Mouse (Mus musculus): Measurements from ENCODE around the gene Reep3.

DNA sequence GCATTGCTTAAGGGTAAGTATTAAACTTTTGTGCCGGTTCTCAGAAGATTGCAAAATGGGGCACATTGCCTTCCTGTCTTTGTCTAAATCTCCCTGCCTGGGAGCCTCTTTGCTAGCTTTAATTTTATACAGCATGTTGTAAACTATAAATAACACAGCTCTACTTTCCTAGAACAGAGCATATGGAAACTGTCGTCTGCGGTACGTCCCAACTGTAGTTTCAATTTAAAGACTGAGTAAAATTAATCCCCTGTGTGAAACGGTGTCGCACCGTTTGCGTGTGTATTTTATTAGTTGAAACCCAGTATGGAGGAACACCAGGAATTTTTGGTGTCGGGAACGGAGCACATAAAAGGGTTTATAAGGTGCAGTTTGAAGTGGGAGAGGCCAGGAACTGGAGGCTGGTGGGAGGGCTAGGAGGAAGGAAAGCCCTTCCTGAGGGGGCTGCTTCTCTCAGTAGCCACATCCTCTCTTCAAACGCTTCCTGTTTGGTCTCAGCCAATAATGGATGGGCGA, 92.2 kb downstream of the Reep3 start:
- TF ChIP-seq CTCF (IDR thresholded peaks at IDR 0.05; ENCODE audit: control insufficient read depth, insufficient read depth, insufficient read length) (no peak), USF1 (IDR thresholded peaks at IDR 0.05; ENCODE audit: low read depth) (no peak), MYOG (IDR thresholded peaks at IDR 0.05; ENCODE audit: control insufficient read depth, extremely low read depth, insufficient read length) (no peak), CEBPB (IDR thresholded peaks at IDR 0.05; ENCODE audit: low read depth) (no peak), MAX (IDR thresholded peaks at IDR 0.05) (no peak)
